Mouse (Mus musculus): ENCODE results near the gene Papss1.

GRCm38 (mm10) chr3:131573555-131573954 lies 9.0 kb downstream of the Papss1 start:
- TF ChIP-seq MAX (IDR thresholded peaks at IDR 0.05; ENCODE audit: low read depth) (no peak), POLR2A (IDR thresholded peaks at IDR 0.05; ENCODE audit: insufficient read length, low read depth) (no peak), E2F4 (IDR thresholded peaks at IDR 0.05; ENCODE audit: insufficient read depth) (no peak), MYOG (IDR thresholded peaks at IDR 0.05; ENCODE audit: control insufficient read depth in 1 of 3, insufficient read depth in 1 of 3, insufficient read length in 2 of 3, low read depth in 2 of 3) (no peak), USF1 (IDR thresholded peaks at IDR 0.05; ENCODE audit: low read depth) (no peak), REST (IDR thresholded peaks at IDR 0.05; ENCODE audit: insufficient read depth, insufficient read length) (no peak), POLR2AphosphoS2 (IDR thresholded peaks at IDR 0.05; ENCODE audit: insufficient read length, low read depth) (no peak), CEBPB (IDR thresholded peaks at IDR 0.05; ENCODE audit: insufficient read depth, poor library complexity, severe bottlenecking) (no peak), TCF12 (IDR thresholded peaks at IDR 0.05; ENCODE audit: insufficient read depth, poor library complexity, severe bottlenecking) (no peak), SRF (IDR thresholded peaks at IDR 0.05; ENCODE audit: control insufficient read depth, insufficient read length, low read depth) (no peak), TCF3 (IDR thresholded peaks at IDR 0.05; ENCODE audit: insufficient read length, low read depth) (no peak)

Measured in myocyte (in vitro differentiated cells).